Mouse (Mus musculus): ENCODE measurements around the gene Prcd. TPM values are rescaled to one million over a fixed set of nuclear protein-coding genes. Genes with fewer than 3 reads are reported as not detected.
"Not testable (repeated sequence)": the region's sequence is repeated elsewhere in the genome, so short reads cannot be mapped to it uniquely, and the experiment has no call there.

Gene Prcd
- total RNA-seq (2014; rRNA removed): 3.7 TPM in 1 of 2 replicates, not detected in the other
- 4.8 and 6.0 TPM in 2 replicates for polyA plus RNA-seq (2015; fragmentation: Nextera tagmentation; extraction: Ambion mirVana)

DNA sequence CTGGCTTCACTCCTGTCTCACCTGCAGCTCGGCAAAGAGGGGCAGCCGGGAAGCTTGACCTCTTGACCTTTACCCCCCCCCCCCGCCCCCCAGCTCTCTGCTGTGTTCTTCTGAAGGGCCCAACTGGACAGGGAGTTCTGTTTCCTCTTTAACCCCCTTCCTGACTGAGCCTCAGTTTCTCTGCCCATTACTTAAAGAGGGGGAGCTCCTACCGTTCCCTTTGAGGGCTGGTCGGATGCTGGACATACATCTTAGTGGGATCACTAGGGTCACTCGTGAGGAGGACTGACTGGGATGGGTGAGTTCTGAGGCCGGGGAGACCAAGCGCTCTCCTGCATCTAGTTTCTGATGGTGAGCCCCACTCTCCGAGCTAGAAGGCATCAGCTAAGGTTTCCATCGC lies at the start of gene Prcd:
Gene Prcd, plus strand, starts transcription at position 301 of the 400 bp plus-strand sequence.
- no peak for TF ChIP-seq CTCF (IDR thresholded peaks at IDR 0.05)
- H3K9me3 ChIP-seq (ENCODE audit: low read length): no peaks in the 10 kb centered on the region
- H3K4me2 ChIP-seq (ENCODE audit: low read depth, low read length, poor library complexity, severe bottlenecking): peak within 1 kb of the TSS; percentile 79
- 5% methylated on average over 9 of the region's 10 CpGs for WGBS
- peak within 1 kb of the TSS; percentile 69 for H3K4me3 ChIP-seq (ENCODE audit: low read depth, low read length)
- DNase-seq (ENCODE audit: low spot score) (no peak), ATAC-seq (ENCODE audit: low FRiP score) (no peak)
- peaks cover 10% of the 10 kb centered on the region for H3K36me3 ChIP-seq (ENCODE audit: insufficient read depth, low read length)
- no peaks in the 10 kb centered on the region for H3K27me3 ChIP-seq (ENCODE audit: insufficient read depth, low read length)
- peak within 1 kb of the TSS; percentile 86 for H3K9ac ChIP-seq (replicated peaks; ENCODE audit: low read length, poor library complexity, severe bottlenecking)
- peaks cover 10% of the 10 kb centered on the region; the same call in 1 of the 2 replicates for H3K4me1 ChIP-seq (ENCODE audit: insufficient read depth, low read length)
- 0 out of 2 replicates have a peak within 1 kb of the TSS, but pooled peaks have one; percentile 26 for H3K27ac ChIP-seq (ENCODE audit: low read depth, low read length)

DNA sequence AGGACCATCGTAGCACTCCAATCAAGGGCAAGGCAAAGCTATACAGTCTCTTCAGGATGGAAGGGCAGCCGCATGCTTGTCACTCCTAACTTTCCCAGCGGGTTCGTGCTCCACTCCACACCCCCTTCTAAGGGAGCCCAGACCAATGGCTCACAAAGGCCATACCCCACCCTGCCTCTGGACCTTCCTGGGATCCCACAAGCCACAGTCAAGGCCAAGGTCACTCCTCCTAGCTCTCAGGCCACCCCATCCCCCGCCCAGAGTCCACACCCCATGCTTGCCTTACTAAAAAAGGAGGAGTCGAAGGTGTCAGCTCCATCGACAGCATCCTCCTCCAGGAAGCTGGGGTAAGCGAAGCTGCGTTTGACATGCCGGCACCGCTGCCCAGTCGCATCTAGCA lies 49.2 kb upstream of the Prcd start:
- Histone ChIP-seq H3K9ac (replicated peaks; ENCODE audit: low read length, poor library complexity, severe bottlenecking) (no peak overlapping the region), H3K9me3 (ENCODE audit: low read length) (no peaks in the 10 kb centered on the region), H3K4me3 (ENCODE audit: low read depth, low read length) (no peak overlapping the region), H3K4me2 (ENCODE audit: low read depth, low read length, poor library complexity, severe bottlenecking) (no peak overlapping the region), H3K4me1 (ENCODE audit: insufficient read depth, low read length) (no peaks in the 10 kb centered on the region), H3K27ac (ENCODE audit: low read depth, low read length) (no peak overlapping the region), H3K36me3 (ENCODE audit: insufficient read depth, low read length) (no peaks in the 10 kb centered on the region), H3K27me3 (ENCODE audit: insufficient read depth, low read length) (no peaks in the 10 kb centered on the region)
- no peak for TF ChIP-seq CTCF (IDR thresholded peaks at IDR 0.05)
- DNase-seq (ENCODE audit: low spot score): no peak
- WGBS: 91% methylated on average over 12 of the region's 12 CpGs
- no peak for ATAC-seq (ENCODE audit: low FRiP score)

DNA sequence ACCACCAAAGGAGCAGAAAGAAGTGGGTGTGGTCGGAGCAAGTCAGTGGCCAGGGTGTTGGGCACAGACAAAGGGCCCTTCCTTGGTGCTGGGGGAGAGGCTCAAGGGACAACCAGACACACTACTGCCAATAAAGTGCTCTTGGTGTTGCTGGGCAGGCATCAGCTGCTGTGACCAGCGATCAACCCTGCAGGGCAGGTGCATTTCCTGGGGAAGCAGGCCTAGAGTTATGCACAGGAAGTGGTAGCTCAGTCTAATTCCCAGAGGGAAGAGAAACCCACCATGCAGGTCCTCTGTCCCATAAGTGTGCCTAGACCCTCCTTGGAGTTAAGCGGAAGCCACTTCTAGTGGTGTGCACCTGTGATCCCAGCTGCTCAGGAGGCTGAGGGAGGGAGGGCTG lies 45.6 kb upstream of the Prcd start:
- H3K9me3 ChIP-seq (ENCODE audit: low read length): no peaks in the 10 kb centered on the region
- H3K4me3 ChIP-seq (ENCODE audit: low read depth, low read length): no peak overlapping the region
- H3K27ac ChIP-seq (ENCODE audit: low read depth, low read length): no peak overlapping the region
- H3K27me3 ChIP-seq (ENCODE audit: insufficient read depth, low read length): no peaks in the 10 kb centered on the region
- no peak overlapping the region for H3K4me2 ChIP-seq (ENCODE audit: low read depth, low read length, poor library complexity, severe bottlenecking)
- DNase-seq (ENCODE audit: low spot score) (no peak), ATAC-seq (ENCODE audit: low FRiP score) (no peak)
- H3K9ac ChIP-seq (replicated peaks; ENCODE audit: low read length, poor library complexity, severe bottlenecking): no peak overlapping the region
- no peaks in the 10 kb centered on the region for H3K36me3 ChIP-seq (ENCODE audit: insufficient read depth, low read length)
- no peaks in the 10 kb centered on the region for H3K4me1 ChIP-seq (ENCODE audit: insufficient read depth, low read length)
- WGBS: 94% methylated on average over 3 of the region's 3 CpGs
- TF ChIP-seq CTCF (IDR thresholded peaks at IDR 0.05): no peak

DNA sequence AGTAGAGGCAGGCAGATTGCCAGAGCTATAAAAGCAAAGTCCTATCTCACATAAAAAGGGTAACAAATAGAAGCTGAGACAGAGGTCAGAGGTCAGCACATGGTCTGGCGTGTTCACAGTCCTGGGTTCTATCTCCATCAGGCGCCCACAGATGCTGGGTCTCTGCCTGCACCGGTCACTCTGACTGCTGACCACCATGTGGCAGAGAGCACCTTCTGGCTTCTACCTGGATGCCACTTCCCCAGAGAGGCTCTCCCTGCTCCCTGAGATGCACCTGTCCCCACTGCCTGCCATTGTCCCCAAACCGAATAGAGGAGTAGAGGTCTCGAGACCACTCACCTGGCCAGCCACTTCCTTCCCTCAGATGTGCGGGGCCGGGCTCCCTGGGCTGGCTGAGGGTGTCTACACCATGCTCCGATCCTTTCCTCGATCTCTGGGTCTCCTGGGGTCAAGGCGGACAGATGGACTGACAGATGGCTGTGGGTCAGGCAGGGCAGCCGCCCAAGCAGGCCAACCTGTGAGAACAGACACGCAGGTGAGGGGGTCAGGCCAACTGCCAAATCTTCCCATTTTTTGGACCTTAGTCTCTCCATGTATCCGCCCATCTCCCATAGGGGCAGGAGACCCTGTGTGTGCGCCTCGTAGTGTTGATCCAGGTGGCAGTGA lies 43.2 kb upstream of the Prcd start:
- Histone ChIP-seq H3K36me3 (ENCODE audit: insufficient read depth, low read length) (no peaks in the 10 kb centered on the region), H3K9me3 (ENCODE audit: low read length) (no peaks in the 10 kb centered on the region), H3K27me3 (ENCODE audit: insufficient read depth, low read length) (no peaks in the 10 kb centered on the region), H3K4me1 (ENCODE audit: insufficient read depth, low read length) (no peaks in the 10 kb centered on the region), H3K27ac (ENCODE audit: low read depth, low read length) (no peak overlapping the region), H3K9ac (replicated peaks; ENCODE audit: low read length, poor library complexity, severe bottlenecking) (no peak overlapping the region), H3K4me2 (ENCODE audit: low read depth, low read length, poor library complexity, severe bottlenecking) (no peak overlapping the region), H3K4me3 (ENCODE audit: low read depth, low read length) (no peak overlapping the region)
- TF ChIP-seq CTCF (IDR thresholded peaks at IDR 0.05): no peak
- WGBS: 85% methylated on average over 15 of the region's 15 CpGs
- no peak for DNase-seq (ENCODE audit: low spot score)
- ATAC-seq (ENCODE audit: low FRiP score): no peak

DNA sequence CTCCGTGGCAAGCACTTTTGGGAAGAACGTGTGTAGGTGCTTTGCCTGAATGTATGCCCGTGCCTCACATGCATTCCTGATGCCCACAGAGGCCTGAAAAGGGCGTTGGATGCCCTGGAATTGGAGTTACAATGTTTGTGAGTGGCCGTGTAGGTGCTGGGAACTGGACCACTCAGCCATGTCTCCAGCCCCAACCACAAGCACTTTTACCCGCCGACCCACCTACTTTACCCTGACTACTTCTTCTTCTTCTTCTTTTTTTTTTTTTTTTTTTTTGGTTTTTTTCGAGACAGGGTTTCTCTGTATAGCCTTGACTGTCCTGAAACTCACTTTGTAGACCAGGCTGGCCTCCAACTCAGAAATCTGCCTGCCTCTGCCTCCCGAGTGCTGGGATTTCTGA lies 42.2 kb upstream of the Prcd start:
- not testable (repeated sequence) for H3K9ac ChIP-seq (replicated peaks; ENCODE audit: low read length, poor library complexity, severe bottlenecking); ATAC-seq (ENCODE audit: low FRiP score); H3K4me2 ChIP-seq (ENCODE audit: low read depth, low read length, poor library complexity, severe bottlenecking); H3K4me3 ChIP-seq (ENCODE audit: low read depth, low read length); H3K27me3 ChIP-seq (ENCODE audit: insufficient read depth, low read length); H3K27ac ChIP-seq (ENCODE audit: low read depth, low read length); H3K9me3 ChIP-seq (ENCODE audit: low read length); DNase-seq (ENCODE audit: low spot score); H3K4me1 ChIP-seq (ENCODE audit: insufficient read depth, low read length); H3K36me3 ChIP-seq (ENCODE audit: insufficient read depth, low read length)
- 88% methylated on average over 8 of the region's 9 CpGs for whole genome bisulfite sequencing

DNA sequence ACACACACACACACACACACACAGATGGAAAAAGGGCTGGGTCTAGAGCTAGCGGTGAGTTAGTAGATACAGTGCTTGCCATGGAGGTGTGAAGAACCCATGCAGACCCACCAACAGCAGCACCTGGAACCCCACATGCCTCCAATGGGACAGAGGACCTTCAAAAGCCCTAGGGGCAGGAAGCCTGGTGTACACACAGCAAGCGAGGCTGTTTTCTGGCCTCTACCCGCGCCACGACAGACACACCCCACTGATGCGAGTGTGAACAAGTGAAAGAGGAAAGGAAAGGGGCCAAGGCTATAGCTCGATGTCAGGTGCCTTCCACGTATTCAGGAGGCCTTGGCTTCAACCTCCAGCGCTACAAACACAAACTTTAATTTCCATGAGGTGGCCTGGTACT lies 41.5 kb upstream of the Prcd start:
- Histone ChIP-seq H3K27me3 (ENCODE audit: insufficient read depth, low read length) (no peaks in the 10 kb centered on the region), H3K9ac (replicated peaks; ENCODE audit: low read length, poor library complexity, severe bottlenecking) (no peak overlapping the region), H3K4me3 (ENCODE audit: low read depth, low read length) (no peak overlapping the region), H3K4me1 (ENCODE audit: insufficient read depth, low read length) (no peaks in the 10 kb centered on the region), H3K4me2 (ENCODE audit: low read depth, low read length, poor library complexity, severe bottlenecking) (no peak overlapping the region), H3K9me3 (ENCODE audit: low read length) (no peaks in the 10 kb centered on the region), H3K36me3 (ENCODE audit: insufficient read depth, low read length) (no peaks in the 10 kb centered on the region), H3K27ac (ENCODE audit: low read depth, low read length) (no peak overlapping the region)
- DNase-seq (ENCODE audit: low spot score) (no peak), ATAC-seq (ENCODE audit: low FRiP score) (no peak)
- no peak for TF ChIP-seq CTCF (IDR thresholded peaks at IDR 0.05)
- 92% methylated on average over 9 of the region's 9 CpGs for whole genome bisulfite sequencing
